Mouse (Mus musculus): ENCODE measurements around the gene A630076J17Rik. TPM values are rescaled to one million over a fixed set of nuclear protein-coding genes. Genes with fewer than 3 reads are reported as not detected.

A630076J17Rik gene
- total RNA-seq, 4 experiments from 2014 or later: not detected

GRCm38 (mm10) chr3:107229822-107230221 is 592 bp upstream of the A630076J17Rik start:
- no peak for DNase-seq (ENCODE audit: low spot score in 2 of 2)

GRCm38 (mm10) chr3:107231202-107231601 is 788 bp downstream of the A630076J17Rik start:
- no peak for DNase-seq (ENCODE audit: low spot score in 2 of 2)

GRCm38 (mm10) chr3:107233351-107233813 is 3.0 kb downstream of the A630076J17Rik start:
- DNase-seq (ENCODE audit: low spot score in 2 of 2): peak; percentile 73 to 90

- no peak for DNase-seq (ENCODE audit: low spot score in 2 of 2)
Measured at GRCm38 (mm10) chr3:107233945-107234344, 3.5 kb downstream of the A630076J17Rik start.

GRCm38 (mm10) chr3:107238051-107238450 is 7.6 kb downstream of the A630076J17Rik start:
- no peak for DNase-seq (ENCODE audit: low spot score in 2 of 2)

GRCm38 (mm10) chr3:107238471-107238980 is 8.1 kb downstream of the A630076J17Rik start:
- DNase-seq (ENCODE audit: low spot score in 2 of 2): no peak

- DNase-seq (ENCODE audit: low spot score in 2 of 2): no peak
Measured at GRCm38 (mm10) chr3:107239607-107240006, 9.2 kb downstream of the A630076J17Rik start, which contains the start of gene Prok1. Prok1 (minus strand) TSS chr3:107239707.

- DNase-seq (ENCODE audit: low spot score in 2 of 2): no peak
Measured at GRCm38 (mm10) chr3:107241389-107242094, 11.1 kb downstream of the A630076J17Rik start.

- DNase-seq (ENCODE audit: low spot score in 2 of 2): no peak
Measured at GRCm38 (mm10) chr3:107246876-107247275, 16.5 kb downstream of the A630076J17Rik start.

GRCm38 (mm10) chr3:107249042-107249441 is 18.6 kb downstream of the A630076J17Rik start:
- DNase-seq (ENCODE audit: low spot score in 2 of 2): no peak

- DNase-seq (ENCODE audit: low spot score in 2 of 2): no peak
Measured at GRCm38 (mm10) chr3:107250320-107250719, 19.9 kb downstream of the A630076J17Rik start.

- no peak for DNase-seq (ENCODE audit: low spot score in 2 of 2)
Measured at GRCm38 (mm10) chr3:107252035-107252434, 21.6 kb downstream of the A630076J17Rik start.

- no peak for DNase-seq (ENCODE audit: low spot score in 2 of 2)
Measured at GRCm38 (mm10) chr3:107253925-107254324, 23.5 kb downstream of the A630076J17Rik start.

GRCm38 (mm10) chr3:107255992-107256391 is 25.6 kb downstream of the A630076J17Rik start:
- DNase-seq (ENCODE audit: low spot score in 2 of 2): no peak

- DNase-seq (ENCODE audit: low spot score in 2 of 2): no peak
Measured at GRCm38 (mm10) chr3:107256724-107257123, 26.3 kb downstream of the A630076J17Rik start.

GRCm38 (mm10) chr3:107257924-107258323 is 27.5 kb downstream of the A630076J17Rik start:
- peak in 1 of 2 experiments; percentile 17 for DNase-seq (ENCODE audit: low spot score in 2 of 2)

- peak in 1 of 2 experiments; percentile 22 for DNase-seq (ENCODE audit: low spot score in 2 of 2)
Measured at GRCm38 (mm10) chr3:107260956-107261850, 30.8 kb downstream of the A630076J17Rik start.

- DNase-seq (ENCODE audit: low spot score in 2 of 2): no peak
Measured at GRCm38 (mm10) chr3:107261851-107262165, 31.4 kb downstream of the A630076J17Rik start.

- no peak for DNase-seq (ENCODE audit: low spot score in 2 of 2)
Measured at GRCm38 (mm10) chr3:107266814-107267345, 36.5 kb downstream of the A630076J17Rik start.

GRCm38 (mm10) chr3:107272433-107272832 is 42.0 kb downstream of the A630076J17Rik start:
- no peak for DNase-seq (ENCODE audit: low spot score in 2 of 2)

- peak; percentile 71 to 80 for DNase-seq (ENCODE audit: low spot score in 2 of 2)
Measured at GRCm38 (mm10) chr3:107273820-107274219, 43.4 kb downstream of the A630076J17Rik start.

GRCm38 (mm10) chr3:107275351-107275750 is 44.9 kb downstream of the A630076J17Rik start:
- DNase-seq (ENCODE audit: low spot score in 2 of 2): no peak

Data from layer of hippocampus, adult 8-10 months (tissue).